Mouse (Mus musculus): ENCODE data around the gene Gm20388. TPM values are rescaled to one million over a fixed set of nuclear protein-coding genes. Genes with fewer than 3 reads are reported as not detected.

The Gm20388 gene
- polyA plus RNA-seq, 1 experiment: not detected

GRCm38 (mm10) chr8:121080361-121081090 is 1169.9 kb downstream of the Gm20388 start:
- TF ChIP-seq POLR2A (IDR thresholded peaks at IDR 0.05; ENCODE audit: insufficient read depth, low read depth, low read length) (no peak), CTCF (IDR thresholded peaks at IDR 0.05; ENCODE audit: insufficient read depth, low read depth, low read length) (no peak)
- Histone ChIP-seq H3K4me1 (ENCODE audit: control insufficient read depth, insufficient read depth, low read length) (peaks cover 20% of the 10 kb centered on the region), H3K27ac (ENCODE audit: insufficient read depth, low read depth, low read length) (no peak overlapping the region), H3K4me3 (ENCODE audit: insufficient read depth, low read depth, low read length) (no peak overlapping the region)
- WGBS: 1% methylated on average over 49 of the region's 49 CpGs

DNA sequence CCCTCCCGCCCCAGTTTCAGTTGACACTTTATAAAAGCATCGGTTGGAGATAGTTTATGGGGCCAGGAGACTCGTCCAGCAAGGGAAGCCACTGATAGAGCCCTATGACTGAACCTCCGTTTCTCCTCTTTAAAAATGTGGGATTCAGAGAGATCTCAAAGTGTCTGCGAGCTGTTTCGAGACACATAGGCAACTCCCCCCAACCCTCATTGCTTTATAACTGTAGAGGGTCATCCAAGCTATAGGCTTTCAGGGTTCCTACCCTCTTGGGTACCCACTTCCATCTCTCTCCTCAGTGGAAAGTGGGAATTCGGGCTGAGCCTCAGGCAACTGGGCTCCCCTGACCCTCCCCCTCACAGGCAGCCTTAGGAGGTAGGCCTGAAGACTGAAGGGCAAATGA is 1170.8 kb downstream of the Gm20388 start:
- no peak overlapping the region for H3K27ac ChIP-seq (ENCODE audit: insufficient read depth, low read depth, low read length)

DNA sequence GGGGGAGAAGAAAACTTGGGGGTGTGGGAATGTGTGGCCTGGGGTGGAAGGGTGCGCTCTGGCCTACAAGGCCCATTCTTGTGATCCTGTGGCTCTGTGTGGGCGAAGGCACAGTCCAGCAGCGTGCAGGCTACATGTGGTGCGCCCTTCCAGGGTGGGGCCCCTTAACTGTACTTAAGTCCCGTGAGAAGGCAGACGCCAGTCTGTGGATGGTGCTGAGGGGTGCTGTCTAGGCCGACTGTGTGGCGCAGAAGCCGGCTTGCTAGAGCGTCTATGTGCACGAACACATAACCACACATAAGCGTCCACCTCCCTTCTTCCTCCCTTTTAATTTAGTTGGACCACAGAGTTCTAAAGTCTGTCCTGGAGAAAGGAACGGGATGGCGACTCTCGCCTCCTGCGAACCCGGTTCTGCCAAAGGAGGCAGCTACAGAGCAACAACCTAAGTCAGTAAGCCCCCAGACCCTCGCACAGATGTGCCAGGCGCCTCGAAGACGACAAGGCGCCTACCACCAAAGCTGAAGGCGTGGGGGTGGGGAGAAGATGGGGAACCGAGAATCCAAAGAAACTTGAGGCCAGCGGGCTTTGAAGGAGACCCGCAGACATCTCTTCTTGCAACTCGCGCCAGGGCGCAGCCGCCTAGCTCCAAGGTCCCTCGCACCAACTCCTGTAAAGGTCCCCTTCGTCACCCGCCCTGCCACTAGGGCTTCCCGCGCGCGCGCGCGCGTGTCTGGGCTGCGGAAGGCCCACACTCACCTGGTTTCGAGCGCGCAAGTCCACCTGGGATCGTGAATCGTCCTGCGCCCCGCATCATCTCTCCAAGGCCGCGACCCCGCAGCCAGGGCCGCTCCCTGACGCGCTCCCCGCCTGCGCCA is 1171.8 kb downstream of the Gm20388 start:
- H3K4me3 ChIP-seq (ENCODE audit: insufficient read depth, low read depth, low read length): peak overlapping the region; percentile 0; the same call in 1 of the 2 replicates
- 2% methylated on average over 57 of the region's 57 CpGs for WGBS
- TF ChIP-seq POLR2A (IDR thresholded peaks at IDR 0.05; ENCODE audit: insufficient read depth, low read depth, low read length) (no peak), CTCF (IDR thresholded peaks at IDR 0.05; ENCODE audit: insufficient read depth, low read depth, low read length) (no peak)
- peaks cover 20% of the 10 kb centered on the region for H3K4me1 ChIP-seq (ENCODE audit: control insufficient read depth, insufficient read depth, low read length)
- no peak overlapping the region for H3K27ac ChIP-seq (ENCODE audit: insufficient read depth, low read depth, low read length)

More for the DNA sequence above, 1170.8 kb downstream of the Gm20388 start:
- no peak for TF ChIP-seq POLR2A (IDR thresholded peaks at IDR 0.05; ENCODE audit: insufficient read depth, low read depth, low read length)
- no peak for TF ChIP-seq CTCF (IDR thresholded peaks at IDR 0.05; ENCODE audit: insufficient read depth, low read depth, low read length)
- Histone ChIP-seq H3K4me1 (ENCODE audit: control insufficient read depth, insufficient read depth, low read length) (peaks cover 20% of the 10 kb centered on the region), H3K4me3 (ENCODE audit: insufficient read depth, low read depth, low read length) (no peak overlapping the region)
- 7% methylated on average over 7 of the region's 7 CpGs for WGBS

DNA sequence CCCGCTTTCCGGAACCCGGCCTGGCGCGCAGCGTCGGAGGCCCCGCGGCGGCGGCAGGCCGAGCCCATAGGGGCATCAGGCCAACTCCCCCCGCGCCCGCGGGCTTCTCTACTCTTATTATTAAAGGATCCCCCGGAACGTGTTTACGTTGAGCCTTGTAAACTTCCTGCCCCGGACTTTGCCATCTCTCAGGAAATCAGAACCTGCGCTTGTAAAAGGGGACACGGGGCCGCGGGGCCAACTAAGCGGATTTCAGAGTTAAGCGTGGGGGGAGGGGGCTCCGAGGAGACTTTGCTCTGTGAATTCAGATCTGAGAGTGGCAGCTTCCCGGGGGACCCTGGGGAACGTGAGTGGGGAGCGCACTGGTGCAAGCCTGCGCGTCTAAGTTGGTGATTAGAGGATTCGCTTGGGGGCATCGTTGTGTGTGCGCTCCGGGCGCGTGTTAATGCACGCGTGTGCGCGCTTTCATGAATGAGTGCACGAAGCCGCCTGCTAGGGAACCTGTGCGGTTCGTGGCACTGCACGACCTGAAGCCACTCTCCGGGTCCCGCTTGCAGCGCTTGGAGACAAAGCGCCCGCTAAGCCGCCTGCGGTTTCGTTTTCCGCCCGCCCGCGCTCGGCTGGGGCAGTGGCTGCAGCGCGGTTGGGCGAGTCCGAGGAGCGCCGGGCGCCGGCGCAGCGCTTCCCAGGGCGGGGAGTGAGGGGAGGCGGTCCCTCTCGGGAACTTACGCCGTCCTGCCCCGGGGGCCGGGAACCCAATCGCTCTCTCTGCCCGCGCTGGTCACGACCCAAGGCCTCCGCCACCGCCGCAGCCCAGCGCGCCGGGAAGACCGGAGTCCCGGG is 1172.7 kb downstream of the Gm20388 start:
- Histone ChIP-seq H3K4me3 (ENCODE audit: insufficient read depth, low read depth, low read length) (peak overlapping the region; percentile 42), H3K4me1 (ENCODE audit: control insufficient read depth, insufficient read depth, low read length) (peaks cover 20% of the 10 kb centered on the region), H3K27ac (ENCODE audit: insufficient read depth, low read depth, low read length) (no peak overlapping the region)
- WGBS: under 1% methylated on average over 89 of the region's 89 CpGs
- no peak for TF ChIP-seq CTCF (IDR thresholded peaks at IDR 0.05; ENCODE audit: insufficient read depth, low read depth, low read length)

GRCm38 (mm10) chr8:121083936-121084209 is 1173.2 kb downstream of the Gm20388 start:
- H3K4me1 ChIP-seq (ENCODE audit: control insufficient read depth, insufficient read depth, low read length): peaks cover 20% of the 10 kb centered on the region
- 0% methylated on average over 20 of the region's 27 CpGs for WGBS
- H3K27ac ChIP-seq (ENCODE audit: insufficient read depth, low read depth, low read length): no peak overlapping the region
- H3K4me3 ChIP-seq (ENCODE audit: insufficient read depth, low read depth, low read length): peak overlapping the region; percentile 42
- TF ChIP-seq POLR2A (IDR thresholded peaks at IDR 0.05; ENCODE audit: insufficient read depth, low read depth, low read length): no peak
- no peak for TF ChIP-seq CTCF (IDR thresholded peaks at IDR 0.05; ENCODE audit: insufficient read depth, low read depth, low read length)

DNA sequence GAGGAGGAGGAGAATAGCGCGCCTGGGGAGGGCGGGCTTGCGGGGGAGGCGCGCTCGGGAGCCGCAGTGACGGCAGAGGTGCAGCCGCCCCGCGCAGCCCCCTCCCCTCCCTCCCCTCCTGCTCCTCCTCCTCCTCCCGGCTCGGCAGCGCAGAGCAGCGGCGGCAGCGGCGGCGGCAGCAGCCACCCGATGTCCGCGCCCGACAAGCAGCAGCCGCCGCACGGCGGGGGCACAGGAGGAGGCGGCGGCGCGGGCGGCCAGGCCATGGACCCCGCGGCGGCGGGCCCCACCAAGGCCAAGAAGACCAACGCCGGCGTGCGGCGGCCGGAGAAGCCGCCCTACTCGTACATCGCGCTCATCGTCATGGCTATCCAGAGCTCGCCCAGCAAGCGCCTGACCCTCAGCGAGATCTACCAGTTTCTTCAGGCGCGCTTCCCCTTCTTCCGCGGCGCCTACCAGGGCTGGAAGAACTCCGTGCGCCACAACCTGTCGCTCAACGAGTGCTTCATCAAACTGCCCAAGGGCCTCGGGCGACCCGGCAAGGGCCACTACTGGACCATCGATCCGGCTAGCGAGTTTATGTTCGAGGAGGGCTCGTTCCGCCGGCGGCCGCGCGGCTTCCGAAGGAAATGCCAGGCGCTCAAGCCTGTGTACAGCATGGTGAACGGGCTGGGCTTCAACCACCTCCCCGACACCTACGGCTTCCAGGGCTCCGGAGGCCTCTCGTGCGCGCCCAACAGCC is 1173.7 kb downstream of the Gm20388 start, which contains the start of gene Foxf1:
Foxf1 (plus strand) TSS at position 177 of the 742 bp plus-strand sequence.
- Histone ChIP-seq H3K4me3 (ENCODE audit: insufficient read depth, low read depth, low read length) (peak within 1 kb of the TSS; percentile 42), H3K4me1 (ENCODE audit: control insufficient read depth, insufficient read depth, low read length) (peaks cover 20% of the 10 kb centered on the region), H3K27ac (ENCODE audit: insufficient read depth, low read depth, low read length) (no peak within 1 kb of the TSS)
- WGBS: under 1% methylated on average over 82 of the region's 83 CpGs
- TF ChIP-seq POLR2A (IDR thresholded peaks at IDR 0.05; ENCODE audit: insufficient read depth, low read depth, low read length) (no peak), CTCF (IDR thresholded peaks at IDR 0.05; ENCODE audit: insufficient read depth, low read depth, low read length) (no peak)

- Histone ChIP-seq H3K4me1 (ENCODE audit: control insufficient read depth, insufficient read depth, low read length) (peaks cover 20% of the 10 kb centered on the region), H3K4me3 (ENCODE audit: insufficient read depth, low read depth, low read length) (peak overlapping the region; percentile 2; the same call in 1 of the 2 replicates), H3K27ac (ENCODE audit: insufficient read depth, low read depth, low read length) (no peak overlapping the region)
- 8% methylated on average over 30 of the region's 30 CpGs for WGBS
- TF ChIP-seq CTCF (IDR thresholded peaks at IDR 0.05; ENCODE audit: insufficient read depth, low read depth, low read length): no peak
These were observed 1174.4 kb downstream of the Gm20388 start for GRCm38 (mm10) chr8:121085011-121085410.

DNA sequence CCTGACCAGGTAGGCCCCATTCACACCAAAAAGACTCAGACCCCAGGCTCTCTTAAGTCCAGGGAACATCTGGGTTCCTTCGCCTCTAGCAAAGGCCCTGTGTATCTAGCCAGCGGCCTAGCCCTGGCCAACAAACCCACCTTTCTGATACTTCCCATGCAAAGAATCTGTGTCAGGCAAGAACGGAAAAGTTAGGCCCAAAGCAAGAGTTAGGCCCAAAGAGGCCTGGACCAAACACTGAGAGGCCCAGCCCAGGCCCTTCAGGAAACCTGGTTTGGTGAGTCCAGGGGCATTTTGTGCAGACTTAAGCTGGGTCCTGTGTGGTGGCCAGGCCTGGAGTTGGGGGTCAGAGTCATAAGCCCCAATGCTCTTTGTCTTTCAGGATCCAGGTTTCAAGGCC is 1174.9 kb downstream of the Gm20388 start:
- no peak overlapping the region for H3K4me3 ChIP-seq (ENCODE audit: insufficient read depth, low read depth, low read length)
- TF ChIP-seq CTCF (IDR thresholded peaks at IDR 0.05; ENCODE audit: insufficient read depth, low read depth, low read length): no peak
- no peak for TF ChIP-seq POLR2A (IDR thresholded peaks at IDR 0.05; ENCODE audit: insufficient read depth, low read depth, low read length)
- peaks cover 20% of the 10 kb centered on the region for H3K4me1 ChIP-seq (ENCODE audit: control insufficient read depth, insufficient read depth, low read length)
- H3K27ac ChIP-seq (ENCODE audit: insufficient read depth, low read depth, low read length): no peak overlapping the region
- 84% methylated on average over 3 of the region's 3 CpGs for WGBS

Data from olfactory bulb, adult 2 months (tissue).